Mouse (Mus musculus) lung, embryonic 16.5 days (tissue): ENCODE results near the gene Ankrd6. TPM values are rescaled to one million over a fixed set of nuclear protein-coding genes. Genes with fewer than 3 reads are reported as not detected.

Source experiments
- ATAC-seq: fragments of 200-750 bp; cut with Nextera tagmentation; 2 replicates; pipeline ENCODE4 v1.8.0; 2017; ENCODE audit warnings: low read depth, mild to moderate bottlenecking, moderate library complexity
- H3K27ac ChIP-seq: fragments of 300-500 bp; sonication (generic); 2 replicates; pipeline ENCODE4 v1.5.1; 2014; ENCODE audit warnings: mild to moderate bottlenecking, control low read depth, low read length
- H3K27me3 ChIP-seq: fragments of 300-500 bp; sonication (generic); 2 replicates; pipeline ENCODE4 v1.6.1; 2014; ENCODE audit warnings: low read depth, low read length, mixed read lengths; ENCODE audit not compliant: control insufficient read depth, insufficient read depth
- H3K36me3 ChIP-seq: fragments of 300-500 bp; sonication (generic); 2 replicates; pipeline ENCODE4 v1.6.1; 2014; ENCODE audit warnings: low read length; ENCODE audit not compliant: control insufficient read depth, insufficient read depth
- H3K4me1 ChIP-seq: fragments of 300-500 bp; sonication (generic); replicated peaks from 2 replicates; pipeline ENCODE4 v1.6.1; 2014; ENCODE audit warnings: low read length, mixed read lengths; ENCODE audit not compliant: control insufficient read depth, insufficient read depth
- H3K4me2 ChIP-seq: fragments of 300-500 bp; sonication (generic); 2 replicates; pipeline ENCODE4 v1.6.1; 2014; ENCODE audit warnings: low read depth, low read length, control low read depth
- H3K4me3 ChIP-seq: fragments of 300-500 bp; sonication (generic); 2 replicates; pipeline ENCODE4 v1.5.1; 2014; ENCODE audit warnings: mild to moderate bottlenecking, low read length, control low read depth
- H3K9ac ChIP-seq: fragments of 300-500 bp; sonication (generic); 2 replicates; pipeline ENCODE4 v1.6.1; 2014; ENCODE audit warnings: low read length, control low read depth
- H3K9me3 ChIP-seq: fragments of 300-500 bp; sonication (generic); 2 replicates; pipeline ENCODE4 v1.6.1; 2016; ENCODE audit warnings: low read length; ENCODE audit not compliant: control insufficient read depth
- WGBS: fragments of 180-500 bp; shearing (Covaris S2); extraction: QIAGEN DNeasy Blood & Tissue Kit; methylation state at CpG from one replicate; pipeline ENCODE4 v1.1.7; 2014; 5-methylcytosine and 5-hydroxymethylcytosine counted together
- polyA plus RNA-seq: library from polyadenylated mRNA; unstranded; fragments of >200 nt; fragmentation: Nextera tagmentation; extraction: Ambion mirVana; gene quantifications from 2 replicates; pipeline ENCODE4 v1.2.1, GENCODE M21; 2015

Gene Ankrd6
- polyA plus RNA-seq, 1 experiment from 2014 or later: 3.6 TPM

DNA sequence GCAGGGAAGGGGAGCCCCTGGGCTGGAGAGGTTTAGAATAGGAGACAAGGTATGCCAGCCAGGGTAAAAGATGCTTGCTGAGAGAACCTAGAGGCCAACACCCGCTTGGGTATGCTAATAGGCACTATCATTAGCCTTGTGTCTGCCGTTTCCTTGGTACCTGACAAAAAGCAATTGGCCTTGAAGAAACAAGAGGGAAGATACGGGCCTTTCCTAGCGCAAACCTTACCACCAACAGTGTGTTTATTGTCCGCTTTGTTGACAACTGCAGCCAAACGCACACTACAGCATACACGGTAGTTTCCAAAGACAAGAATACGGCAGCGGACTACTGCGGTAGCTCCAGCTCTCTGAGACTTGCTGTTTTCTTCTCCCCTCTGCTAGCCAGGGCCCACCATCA lies 59.3 kb downstream of the Ankrd6 start:
- Histone ChIP-seq H3K9ac (no peak overlapping the region), H3K4me3 (no peak overlapping the region), H3K4me2 (no peak overlapping the region), H3K27ac (no peak overlapping the region), H3K4me1 (peaks cover 6% of the 10 kb centered on the region; the same call in 1 of the 2 replicates), H3K9me3 (peaks cover 10% of the 10 kb centered on the region), H3K27me3 (no peaks in the 10 kb centered on the region), H3K36me3 (no peaks in the 10 kb centered on the region)
- 90% methylated on average over 10 of the region's 10 CpGs for WGBS
- no peak for ATAC-seq

DNA sequence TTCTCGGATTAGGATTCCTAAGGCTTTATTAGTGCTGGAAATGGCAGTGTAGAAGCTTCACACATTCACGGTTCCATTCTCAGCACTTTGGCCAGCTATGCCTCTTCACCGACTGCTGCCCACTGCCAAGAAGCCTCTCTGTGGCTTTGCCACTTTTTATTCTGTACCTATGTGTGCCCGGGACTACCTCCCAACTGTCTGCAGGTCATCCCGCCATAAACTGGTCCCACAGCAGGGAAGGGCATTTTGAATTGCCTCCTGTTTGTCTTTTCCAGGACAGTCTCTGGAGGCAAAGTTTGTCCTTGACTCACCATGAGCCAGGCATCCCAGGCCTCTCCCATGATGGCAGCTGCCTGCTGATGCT lies 59.9 kb downstream of the Ankrd6 start:
- Histone ChIP-seq H3K4me3 (no peak overlapping the region), H3K9ac (no peak overlapping the region), H3K27me3 (no peaks in the 10 kb centered on the region), H3K4me2 (no peak overlapping the region), H3K4me1 (peaks cover 6% of the 10 kb centered on the region; the same call in 1 of the 2 replicates), H3K27ac (no peak overlapping the region), H3K36me3 (no peaks in the 10 kb centered on the region), H3K9me3 (peaks cover 10% of the 10 kb centered on the region)
- ATAC-seq: no peak
- 73% methylated on average over 5 of the region's 5 CpGs for WGBS

DNA sequence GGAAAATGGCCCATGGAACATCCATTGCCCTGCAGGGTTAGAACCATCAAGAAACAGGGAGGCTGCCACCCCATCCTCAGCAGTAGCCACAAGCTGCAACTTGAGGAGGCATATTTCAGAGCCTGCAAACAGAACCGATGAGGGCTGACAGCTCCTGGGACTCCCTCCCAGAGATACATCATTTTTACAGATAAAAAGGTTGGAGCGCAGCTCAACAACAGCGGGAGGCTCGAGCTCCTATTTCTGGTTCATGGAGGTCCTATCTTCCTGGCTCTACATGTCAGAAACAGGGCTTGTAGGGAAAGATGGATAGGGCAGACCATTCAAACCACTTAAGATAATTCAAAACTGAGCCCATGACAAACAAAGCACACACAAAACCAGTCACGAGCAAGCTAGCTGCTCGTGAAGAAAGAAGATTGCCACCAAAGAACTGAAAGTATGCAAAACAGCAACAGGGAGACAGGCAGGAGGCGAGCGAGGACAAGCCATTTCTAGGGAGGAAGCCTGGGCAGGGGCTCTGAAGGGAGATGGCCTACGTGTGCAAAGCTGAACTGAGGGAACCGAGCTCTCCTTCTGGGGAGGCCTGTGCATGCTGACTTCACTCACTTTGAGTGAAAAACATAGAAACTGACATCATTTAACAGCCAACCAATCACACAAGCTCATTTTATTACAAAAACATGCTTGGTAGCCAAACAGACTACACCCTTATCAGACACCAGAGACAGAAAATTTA lies 60.5 kb downstream of the Ankrd6 start:
- Histone ChIP-seq H3K4me1 (peaks cover 6% of the 10 kb centered on the region; the same call in 1 of the 2 replicates), H3K9me3 (peaks cover 10% of the 10 kb centered on the region), H3K27ac (no peak overlapping the region), H3K4me2 (no peak overlapping the region), H3K4me3 (no peak overlapping the region), H3K27me3 (no peaks in the 10 kb centered on the region), H3K36me3 (no peaks in the 10 kb centered on the region), H3K9ac (no peak overlapping the region)
- WGBS: 26% methylated on average over 10 of the region's 10 CpGs
- peak; percentile 58; the same call in 1 of the 2 replicates for ATAC-seq

DNA sequence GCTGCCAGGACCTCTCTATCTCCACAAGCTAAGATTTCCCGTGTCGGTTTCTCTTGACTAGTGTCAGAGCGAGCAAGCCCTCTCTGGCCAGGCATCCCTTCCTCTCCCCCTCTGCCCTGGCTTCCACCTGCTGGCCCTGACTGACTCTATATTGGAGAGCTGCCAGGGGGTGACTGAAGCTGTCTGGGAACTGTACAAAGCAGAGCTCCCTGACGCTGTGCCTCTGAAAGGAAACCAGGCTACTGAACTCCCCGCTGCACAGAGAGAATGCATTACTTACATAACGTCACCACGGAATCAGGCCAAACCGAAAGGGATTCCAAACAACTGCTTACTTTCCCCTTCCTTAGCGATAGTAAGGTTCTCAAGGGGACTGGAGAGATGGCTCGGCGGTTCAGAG lies 61.4 kb downstream of the Ankrd6 start:
- H3K4me3 ChIP-seq: no peak overlapping the region
- ATAC-seq: peak; percentile 75
- H3K9me3 ChIP-seq: peaks cover 6% of the 10 kb centered on the region
- 49% methylated on average over 11 of the region's 11 CpGs for WGBS
- H3K9ac ChIP-seq: no peak overlapping the region
- H3K27ac ChIP-seq: no peak overlapping the region
- no peak overlapping the region for H3K4me2 ChIP-seq
- H3K4me1 ChIP-seq: peaks cover 6% of the 10 kb centered on the region; the same call in 1 of the 2 replicates
- no peaks in the 10 kb centered on the region for H3K36me3 ChIP-seq
- no peaks in the 10 kb centered on the region for H3K27me3 ChIP-seq

DNA sequence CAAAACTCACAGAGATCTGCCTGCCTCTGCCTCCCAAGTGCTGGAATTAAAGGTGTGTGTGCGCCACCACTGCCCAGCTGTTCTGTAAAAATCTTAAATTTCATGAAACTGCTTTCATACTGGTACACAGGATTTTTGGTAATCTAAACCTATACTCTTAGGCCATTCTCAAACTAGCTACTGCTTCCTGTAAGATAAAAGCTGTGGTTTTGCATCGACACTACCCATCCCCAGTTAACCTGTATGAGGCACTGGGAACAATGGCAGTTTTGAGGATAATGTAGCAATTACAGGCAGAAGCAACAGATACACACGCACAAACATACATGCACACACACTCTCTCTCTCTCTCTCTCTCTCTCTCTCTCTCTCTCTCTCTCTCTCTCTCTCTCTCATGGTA lies 64.2 kb downstream of the Ankrd6 start:
- Histone ChIP-seq H3K9me3 (no peaks in the 10 kb centered on the region), H3K4me2 (no peak overlapping the region), H3K4me3 (no peak overlapping the region), H3K4me1 (peaks cover 6% of the 10 kb centered on the region; the same call in 1 of the 2 replicates), H3K27ac (no peak overlapping the region), H3K36me3 (no peaks in the 10 kb centered on the region), H3K9ac (no peak overlapping the region), H3K27me3 (no peaks in the 10 kb centered on the region)
- ATAC-seq: no peak
- WGBS: 90% methylated on average over 3 of the region's 3 CpGs

DNA sequence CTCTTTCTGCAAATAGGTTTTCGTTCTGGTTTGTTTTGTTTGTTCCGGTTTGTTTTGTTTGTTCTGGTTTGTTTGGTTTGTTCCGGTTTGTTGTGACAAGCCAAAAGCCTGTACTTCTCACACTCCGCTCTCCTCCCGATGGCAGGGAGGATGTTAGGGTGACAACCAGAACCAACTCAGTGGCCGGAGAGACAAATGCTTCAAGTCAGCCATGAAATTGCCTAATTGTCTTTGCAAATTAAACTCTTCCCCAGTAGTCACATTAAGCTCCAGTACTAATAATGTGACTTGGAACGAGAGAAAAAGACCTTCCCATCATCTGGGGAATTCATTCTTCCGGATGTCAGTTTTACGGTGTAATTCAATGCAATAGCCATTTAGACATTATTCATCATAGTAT lies 66.0 kb downstream of the Ankrd6 start:
- no peak for ATAC-seq
- no peak overlapping the region for H3K4me2 ChIP-seq
- 44% methylated on average over 9 of the region's 9 CpGs for WGBS
- H3K9me3 ChIP-seq: no peaks in the 10 kb centered on the region
- no peaks in the 10 kb centered on the region for H3K27me3 ChIP-seq
- H3K36me3 ChIP-seq: no peaks in the 10 kb centered on the region
- H3K4me1 ChIP-seq: 0 out of 2 replicates have a peak, but pooled peaks cover 5% of the 10 kb centered on the region
- H3K9ac ChIP-seq: no peak overlapping the region
- no peak overlapping the region for H3K4me3 ChIP-seq
- no peak overlapping the region for H3K27ac ChIP-seq

DNA sequence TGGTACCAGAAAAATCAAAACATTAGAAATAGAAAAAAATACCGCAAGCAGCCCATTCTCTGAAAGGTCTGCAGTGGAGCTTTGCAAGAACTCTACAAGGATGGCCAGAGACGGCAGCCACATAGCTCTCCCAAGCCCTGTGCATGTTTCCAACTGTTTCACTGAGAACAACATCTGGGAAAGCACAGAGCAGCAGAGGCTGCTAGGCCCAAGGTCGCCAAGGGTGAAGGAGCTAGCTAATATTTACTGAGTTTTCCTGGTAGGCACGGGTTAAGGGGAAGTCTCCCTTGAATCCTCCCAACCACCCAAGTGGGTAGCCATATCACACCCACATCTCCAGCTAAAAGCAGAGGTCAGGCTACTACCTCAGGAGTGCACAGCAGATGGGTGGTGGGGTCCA lies 69.6 kb downstream of the Ankrd6 start:
- Histone ChIP-seq H3K4me3 (no peak overlapping the region), H3K9ac (no peak overlapping the region), H3K27ac (no peak overlapping the region), H3K4me2 (no peak overlapping the region), H3K9me3 (no peaks in the 10 kb centered on the region), H3K36me3 (no peaks in the 10 kb centered on the region), H3K4me1 (no peaks in the 10 kb centered on the region), H3K27me3 (no peaks in the 10 kb centered on the region)
- WGBS: 51% methylated on average over 4 of the region's 4 CpGs
- ATAC-seq: no peak

DNA sequence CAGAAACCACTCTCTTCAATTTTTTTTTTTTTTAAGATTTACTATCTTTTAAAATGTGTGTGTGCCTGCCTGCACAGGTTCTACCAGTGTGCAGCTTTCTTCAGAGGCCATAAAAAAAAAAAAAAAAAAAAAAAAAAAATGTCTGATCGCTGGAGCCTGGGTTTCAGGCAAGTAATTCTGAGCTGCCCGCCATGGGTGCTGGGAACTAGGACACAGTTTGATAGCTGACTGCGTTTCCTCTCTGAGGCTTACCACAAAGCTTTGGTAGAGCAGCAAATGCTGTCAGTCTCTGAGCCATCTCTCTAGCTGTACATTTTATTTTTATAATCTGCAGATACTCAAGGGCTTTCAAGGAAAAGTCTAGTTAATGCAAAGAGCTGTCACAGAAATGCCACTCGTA lies 76.0 kb downstream of the Ankrd6 start:
- WGBS: 79% methylated on average over 4 of the region's 4 CpGs
- Histone ChIP-seq H3K27ac (no peak overlapping the region), H3K9ac (no peak overlapping the region), H3K4me1 (no peaks in the 10 kb centered on the region), H3K4me2 (no peak overlapping the region), H3K9me3 (no peaks in the 10 kb centered on the region), H3K27me3 (no peaks in the 10 kb centered on the region), H3K4me3 (no peak overlapping the region), H3K36me3 (no peaks in the 10 kb centered on the region)
- ATAC-seq: no peak

DNA sequence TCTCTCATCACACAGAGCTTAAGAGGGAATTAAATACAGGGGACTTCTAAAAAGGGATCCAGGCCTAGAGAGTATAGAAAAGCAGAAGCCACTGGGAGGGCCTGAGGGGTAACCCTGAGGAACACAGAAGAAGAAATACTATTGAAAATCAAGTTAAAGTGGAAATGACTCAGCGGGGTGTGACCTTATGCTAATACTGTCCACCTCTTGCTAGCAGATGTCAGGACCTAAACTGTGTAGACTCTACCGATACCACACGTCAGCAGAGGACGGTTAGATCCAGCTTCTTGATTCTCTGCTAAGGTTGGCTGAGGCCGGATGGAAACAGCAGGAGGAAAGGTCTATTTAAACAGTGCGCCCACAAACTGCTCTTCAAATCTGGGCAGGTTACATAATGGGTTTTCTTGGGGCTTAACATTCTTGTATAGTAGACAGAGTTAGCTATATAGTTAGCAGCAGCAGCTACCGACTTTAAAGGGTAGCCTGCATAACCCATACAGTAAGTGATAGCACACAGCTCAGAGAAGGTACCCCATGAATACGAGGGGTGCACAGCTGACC lies 78.4 kb downstream of the Ankrd6 start:
- H3K27ac ChIP-seq: no peak overlapping the region
- no peak overlapping the region for H3K4me2 ChIP-seq
- WGBS: 76% methylated on average over 8 of the region's 8 CpGs
- no peaks in the 10 kb centered on the region for H3K36me3 ChIP-seq
- H3K4me3 ChIP-seq: no peak overlapping the region
- H3K9me3 ChIP-seq: no peaks in the 10 kb centered on the region
- no peaks in the 10 kb centered on the region for H3K4me1 ChIP-seq
- ATAC-seq: no peak
- no peak overlapping the region for H3K9ac ChIP-seq
- no peaks in the 10 kb centered on the region; the same call in 1 of the 2 replicates for H3K27me3 ChIP-seq
